Mouse (Mus musculus) spleen, adult 2 months (tissue): ENCODE data around the gene Sipa1l1. TPM values are rescaled to one million over a fixed set of nuclear protein-coding genes. Genes with fewer than 3 reads are reported as not detected.

Source experiments
- DNase-seq, 2 experiments: peaks; one replicate each; pipeline versions ENCODE4 v3.0.0 to v3.0.0-alpha.2; 2012 to 2021; ENCODE audit warnings: low spot score in 2 of 2, low read depth in 1 of 2
- H3K27ac ChIP-seq: fragments of 200-500 bp; 2 replicates; pipeline ENCODE4 v1.5.1; 2012; ENCODE audit warnings: low read length, inconsistent platforms; ENCODE audit not compliant: insufficient read depth
- H3K27me3 ChIP-seq: fragments of 200-500 bp; 2 replicates; pipeline ENCODE4 v1.6.1; 2012; ENCODE audit warnings: mild to moderate bottlenecking, moderate library complexity, low read length, inconsistent platforms; ENCODE audit not compliant: control insufficient read depth, insufficient read depth
- H3K36me3 ChIP-seq: fragments of 200-500 bp; 2 replicates; pipeline ENCODE4 v1.6.1; 2012; ENCODE audit warnings: mild to moderate bottlenecking, low read length, inconsistent platforms; ENCODE audit not compliant: control insufficient read depth, insufficient read depth
- H3K4me1 ChIP-seq: fragments of 200-500 bp; 2 replicates; pipeline ENCODE4 v1.6.1; 2011; ENCODE audit warnings: inconsistent platforms; ENCODE audit not compliant: control insufficient read depth, insufficient read depth, insufficient read length
- H3K4me3 ChIP-seq: fragments of 200-500 bp; 2 replicates; pipeline ENCODE4 v1.5.1; 2011; ENCODE audit warnings: mild to moderate bottlenecking, inconsistent platforms; ENCODE audit not compliant: insufficient read depth, insufficient read length; ENCODE audit errors: extremely low read depth
- CTCF ChIP-seq: fragments of 200-500 bp; IDR thresholded peaks from 2 replicates; pipeline ENCODE4 v1.5.1; 2011; ENCODE audit warnings: mild to moderate bottlenecking, inconsistent platforms; ENCODE audit not compliant: insufficient read depth, insufficient read length, insufficient replicate concordance; ENCODE audit errors: extremely low read depth
- POLR2A ChIP-seq: fragments of 200-500 bp; IDR thresholded peaks from 2 replicates; pipeline ENCODE4 v1.6.1; 2011; ENCODE audit warnings: low read depth, low read length, inconsistent platforms
- WGBS: fragments of 180-500 bp; shearing (Covaris S2); methylation state at CpG from one replicate; pipeline ENCODE4 v1.1.7; 2018; 5-methylcytosine and 5-hydroxymethylcytosine counted together
- polyA plus RNA-seq: library from polyadenylated mRNA; depleted of rRNA; stranded (reverse); fragments of >200 nt; gene quantifications from 2 replicates; pipeline ENCODE4 v1.2.3, GENCODE M21; 2012

Gene Sipa1l1
- polyA plus RNA-seq, 1 experiment = 17.1 TPM

- no peak for TF ChIP-seq CTCF
- no peak for TF ChIP-seq POLR2A
- WGBS = 95% methylated on average over 9 of the region's 9 CpGs
- no peaks in the 10 kb centered on the region for H3K27me3 ChIP-seq
- H3K4me3 ChIP-seq = no peak overlapping the region
- H3K4me1 ChIP-seq = no peaks in the 10 kb centered on the region
- no peak for DNase-seq
- H3K36me3 ChIP-seq = peaks cover 3% of the 10 kb centered on the region; the same call in 1 of the 2 replicates
- no peak overlapping the region for H3K27ac ChIP-seq
Observed at GRCm38 (mm10) chr12:82341696-82342095, 172.6 kb downstream of the Sipa1l1 start.

DNA sequence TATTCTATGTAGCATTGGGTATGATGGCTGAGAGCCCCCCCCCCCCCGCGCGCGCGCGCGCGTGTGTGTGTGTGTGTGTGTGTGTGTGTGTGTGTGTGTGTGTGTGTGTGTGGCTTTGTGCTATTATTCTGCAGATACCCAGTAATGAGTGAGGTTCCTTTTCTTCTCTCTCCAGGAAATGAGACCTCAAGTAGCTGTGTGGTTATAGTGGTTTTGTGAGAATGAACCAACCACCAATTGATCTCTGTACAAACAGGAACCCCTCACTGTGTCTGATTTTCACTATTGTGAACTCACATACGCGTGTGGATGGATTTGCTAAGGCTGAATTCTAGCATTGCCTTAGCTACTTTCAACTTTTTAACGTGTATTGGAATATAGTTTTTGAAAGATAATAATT lies 181.0 kb downstream of the Sipa1l1 start:
- WGBS = 10% methylated on average over 9 of the region's 11 CpGs
- Histone ChIP-seq H3K27me3 (no peaks in the 10 kb centered on the region), H3K36me3 (no peaks in the 10 kb centered on the region), H3K4me3 (no peak overlapping the region), H3K27ac (no peak overlapping the region), H3K4me1 (peaks cover 9% of the 10 kb centered on the region)
- DNase-seq = peak in 1 of 2 experiments; percentile 66
- TF ChIP-seq POLR2A (no peak), CTCF (no peak)

DNA sequence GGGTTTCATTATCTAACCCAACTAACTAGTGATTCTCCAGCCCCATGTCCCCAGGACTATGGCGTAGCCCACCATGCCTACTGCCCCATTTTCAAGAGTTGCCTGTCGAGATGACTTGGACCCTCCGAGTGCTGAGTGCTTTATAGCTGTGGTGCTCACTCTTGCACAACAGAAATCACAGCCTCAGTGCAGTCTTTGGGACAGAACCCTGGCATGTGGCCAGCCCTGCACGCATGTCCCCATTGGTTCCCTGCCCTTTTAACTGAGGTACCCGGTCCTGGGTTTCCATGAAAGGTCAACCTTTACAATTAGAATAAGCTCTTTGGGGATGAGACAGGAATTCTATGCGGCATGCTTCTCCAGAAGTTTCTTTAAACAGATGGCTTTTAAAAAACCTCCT lies 181.8 kb downstream of the Sipa1l1 start:
- WGBS = 76% methylated on average over 6 of the region's 6 CpGs
- Histone ChIP-seq H3K27me3 (no peaks in the 10 kb centered on the region), H3K27ac (no peak overlapping the region), H3K36me3 (no peaks in the 10 kb centered on the region), H3K4me3 (no peak overlapping the region), H3K4me1 (peaks cover 9% of the 10 kb centered on the region)
- DNase-seq = no peak
- TF ChIP-seq POLR2A (no peak), CTCF (no peak)

DNA sequence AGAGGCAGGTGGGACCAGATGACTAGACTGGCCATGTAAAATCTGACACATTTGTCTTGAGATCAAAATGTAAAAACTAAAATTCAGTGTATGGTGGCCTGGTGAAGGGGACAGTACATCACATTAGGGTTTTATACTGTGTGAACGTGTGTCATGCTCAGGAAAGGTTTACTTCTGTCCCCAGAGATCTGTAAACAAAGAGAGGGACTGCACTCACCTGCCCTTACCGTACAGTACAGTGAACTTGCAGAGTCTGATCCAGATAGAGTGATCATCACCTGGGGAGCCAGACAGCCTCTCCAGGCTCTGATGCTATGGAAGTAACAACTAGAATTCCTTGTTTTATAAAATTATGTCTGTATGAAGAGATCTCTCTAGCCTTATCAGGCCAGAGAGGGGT lies 184.5 kb downstream of the Sipa1l1 start:
- no peak for DNase-seq
- Histone ChIP-seq H3K36me3 (peaks cover 8% of the 10 kb centered on the region), H3K4me1 (peaks cover 8% of the 10 kb centered on the region; the same call in 1 of the 2 replicates), H3K27ac (no peak overlapping the region), H3K4me3 (no peak overlapping the region), H3K27me3 (no peaks in the 10 kb centered on the region)
- TF ChIP-seq POLR2A (no peak), CTCF (no peak)
- 82% methylated on average over 2 of the region's 2 CpGs for WGBS

DNA sequence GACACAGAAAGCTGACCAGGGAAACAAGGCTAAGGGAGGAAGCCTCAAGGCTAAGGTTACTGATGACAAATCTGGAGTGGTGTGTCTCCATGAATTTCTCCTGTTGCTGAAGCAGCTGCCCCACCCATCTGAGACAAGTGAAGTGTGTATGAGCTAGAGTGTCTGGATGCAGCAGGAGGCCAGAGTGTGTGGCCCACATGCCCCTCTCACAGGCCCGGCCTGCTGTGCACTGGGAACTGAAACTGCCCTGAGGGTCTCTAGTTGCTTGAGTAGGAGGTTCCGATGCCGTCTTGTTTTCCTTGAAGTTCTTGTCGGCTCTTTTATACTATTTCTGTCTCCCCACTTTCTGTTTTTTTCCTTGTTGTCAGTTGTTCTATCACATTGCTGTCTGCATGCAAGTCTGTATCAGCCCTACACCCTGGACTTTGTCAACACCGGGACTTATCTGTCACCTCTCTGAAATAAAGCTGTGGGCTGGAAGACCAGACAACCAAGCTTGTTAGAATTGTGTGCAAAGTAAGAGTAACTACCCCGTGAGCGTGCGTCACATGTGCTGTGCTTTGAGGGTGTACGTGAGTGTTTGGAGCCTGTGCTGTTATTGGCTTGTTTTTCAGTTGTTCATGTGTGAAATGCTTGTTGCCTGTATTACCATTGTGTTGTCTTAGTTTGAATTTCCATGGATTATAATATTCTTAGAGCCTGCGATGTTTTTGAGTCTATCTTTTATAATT lies 186.5 kb downstream of the Sipa1l1 start:
- TF ChIP-seq POLR2A (no peak), CTCF (no peak)
- no peak overlapping the region for H3K4me3 ChIP-seq
- H3K27ac ChIP-seq = no peak overlapping the region
- DNase-seq = no peak
- peaks cover 3% of the 10 kb centered on the region; the same call in 1 of the 2 replicates for H3K4me1 ChIP-seq
- 82% methylated on average over 10 of the region's 10 CpGs for WGBS
- peaks cover 8% of the 10 kb centered on the region for H3K36me3 ChIP-seq
- no peaks in the 10 kb centered on the region for H3K27me3 ChIP-seq

DNA sequence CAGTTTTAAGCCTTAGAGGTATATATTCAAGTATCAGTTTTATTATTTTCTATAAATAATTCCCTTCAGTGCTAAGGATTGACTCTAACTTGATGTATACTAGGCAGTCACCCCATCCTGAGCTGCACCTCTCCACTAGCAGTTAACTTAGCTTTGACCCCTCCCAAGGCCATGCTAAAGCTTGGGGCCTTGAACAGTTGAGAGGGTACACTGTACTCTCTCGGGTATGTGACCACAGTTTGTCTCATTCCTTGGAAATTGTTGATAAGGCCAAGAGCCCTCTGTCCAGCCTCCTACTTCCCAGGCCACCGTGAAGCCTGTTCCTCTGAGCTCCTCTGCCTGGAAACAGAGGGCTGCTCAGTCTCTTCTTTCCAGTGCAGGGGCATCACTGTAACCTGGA lies 187.4 kb downstream of the Sipa1l1 start:
- TF ChIP-seq POLR2A (no peak), CTCF (no peak)
- Histone ChIP-seq H3K36me3 (peaks cover 8% of the 10 kb centered on the region), H3K4me1 (no peaks in the 10 kb centered on the region), H3K27me3 (no peaks in the 10 kb centered on the region), H3K27ac (no peak overlapping the region), H3K4me3 (no peak overlapping the region)
- WGBS = 82% methylated on average over 2 of the region's 2 CpGs
- no peak for DNase-seq

DNA sequence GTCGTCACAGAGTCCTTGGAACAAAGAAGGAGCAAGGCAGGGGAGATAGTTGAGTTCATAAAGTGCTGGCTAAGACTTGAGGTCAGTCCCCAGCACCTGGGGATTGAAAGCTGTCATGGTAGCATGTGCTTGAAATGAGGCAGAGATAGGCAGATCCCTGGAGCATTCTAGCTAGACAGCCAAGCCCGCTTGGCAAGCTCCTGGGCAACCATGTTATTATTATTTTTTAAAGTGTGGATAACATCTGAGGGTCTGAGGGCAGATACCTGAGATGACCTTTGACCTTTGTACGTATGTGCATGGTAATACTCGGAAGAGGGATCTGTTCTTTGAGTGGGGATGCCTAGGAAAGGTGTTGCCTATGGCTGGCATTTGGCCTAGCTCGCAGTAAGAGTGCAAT lies 188.3 kb downstream of the Sipa1l1 start:
- 91% methylated on average over 5 of the region's 5 CpGs for WGBS
- Histone ChIP-seq H3K36me3 (peaks cover 10% of the 10 kb centered on the region), H3K27me3 (no peaks in the 10 kb centered on the region), H3K4me1 (no peaks in the 10 kb centered on the region), H3K4me3 (no peak overlapping the region), H3K27ac (no peak overlapping the region)
- TF ChIP-seq CTCF = no peak
- TF ChIP-seq POLR2A = no peak
- DNase-seq = no peak
